Mouse (Mus musculus) forebrain, postnatal 0 days (tissue): ENCODE data around the gene Smco2. TPM values are rescaled to one million over a fixed set of nuclear protein-coding genes. Genes with fewer than 3 reads are reported as not detected.

Experiments
- ATAC-seq: fragments of 200-750 bp; cut with Nextera tagmentation; 2 replicates; pipeline ENCODE4 v1.8.0; 2017; ENCODE audit warnings: mild to moderate bottlenecking, moderate library complexity
- DNase-seq: peaks from one replicate; pipeline ENCODE4 v3.0.0-alpha.2; 2015
- H3K27ac ChIP-seq: fragments of 300-500 bp; sonication (generic); 2 replicates; pipeline ENCODE4 v1.5.1; 2014; ENCODE audit warnings: low read depth, mild to moderate bottlenecking, antibody characterized with exemption, low read length, moderate library complexity, mixed read lengths
- H3K27me3 ChIP-seq: fragments of 300-500 bp; sonication (generic); 2 replicates; pipeline ENCODE4 v1.6.1; 2014; ENCODE audit warnings: mild to moderate bottlenecking, low read length, mixed read lengths; ENCODE audit not compliant: insufficient read depth
- H3K36me3 ChIP-seq: fragments of 300-500 bp; sonication (generic); 2 replicates; pipeline ENCODE4 v1.6.1; 2014; ENCODE audit warnings: mild to moderate bottlenecking, moderate library complexity; ENCODE audit not compliant: insufficient read depth
- H3K4me1 ChIP-seq: fragments of 300-500 bp; sonication (generic); 2 replicates; pipeline ENCODE4 v1.6.1; 2014; ENCODE audit warnings: antibody characterized with exemption; ENCODE audit not compliant: insufficient read depth
- H3K4me2 ChIP-seq: fragments of 300-500 bp; sonication (generic); 2 replicates; pipeline ENCODE4 v1.6.1; 2014; ENCODE audit warnings: low read depth, mild to moderate bottlenecking, moderate library complexity
- H3K4me3 ChIP-seq: fragments of 300-500 bp; sonication (generic); 2 replicates; pipeline ENCODE4 v1.5.1; 2014; ENCODE audit warnings: low read depth, low read length, mixed read lengths
- H3K9ac ChIP-seq: fragments of 300-500 bp; sonication (generic); 2 replicates; pipeline ENCODE4 v1.6.1; 2014; ENCODE audit warnings: mild to moderate bottlenecking
- H3K9me3 ChIP-seq: fragments of 300-500 bp; sonication (generic); 2 replicates; pipeline ENCODE4 v1.6.1; 2016; ENCODE audit warnings: low read length
- CTCF ChIP-seq: sonication (generic); IDR thresholded peaks from 2 replicates; pipeline ENCODE4 v1.5.1; 2016; ENCODE audit warnings: antibody characterized with exemption, control low read depth, low read depth
- WGBS: fragments of 180-500 bp; shearing (Covaris S2); extraction: QIAGEN DNeasy Blood & Tissue Kit; methylation state at CpG from one replicate; pipeline ENCODE4 v1.1.7; 2014; 5-methylcytosine and 5-hydroxymethylcytosine counted together
- polyA plus RNA-seq: library from polyadenylated mRNA; unstranded; fragments of >200 nt; fragmentation: Nextera tagmentation; extraction: Ambion mirVana; gene quantifications from 2 replicates; pipeline ENCODE4 v1.2.1, GENCODE M21; 2015
- total RNA-seq: library from RNA; depleted of rRNA; stranded (reverse); fragments of >200 nt; gene quantifications from 2 replicates; pipeline ENCODE4 v1.2.3, GENCODE M21; 2014

Gene Smco2
- total and polyA plus RNA-seq, 2 experiments from 2014 or later, result not detected

- no peaks in the 10 kb centered on the region for H3K9me3 ChIP-seq
- no peaks in the 10 kb centered on the region for H3K27me3 ChIP-seq
- H3K9ac ChIP-seq, result no peak overlapping the region
- H3K4me2 ChIP-seq, result no peak overlapping the region
- no peak overlapping the region for H3K27ac ChIP-seq
- H3K4me3 ChIP-seq, result no peak overlapping the region
- 59% methylated on average over 2 of the region's 2 CpGs for WGBS
- ATAC-seq (no peak), DNase-seq (no peak)
- no peaks in the 10 kb centered on the region for H3K36me3 ChIP-seq
- no peaks in the 10 kb centered on the region for H3K4me1 ChIP-seq
- TF ChIP-seq CTCF, result no peak
Observed at GRCm38 (mm10) chr6:146908801-146909200, 58.9 kb downstream of the Smco2 start.

DNA sequence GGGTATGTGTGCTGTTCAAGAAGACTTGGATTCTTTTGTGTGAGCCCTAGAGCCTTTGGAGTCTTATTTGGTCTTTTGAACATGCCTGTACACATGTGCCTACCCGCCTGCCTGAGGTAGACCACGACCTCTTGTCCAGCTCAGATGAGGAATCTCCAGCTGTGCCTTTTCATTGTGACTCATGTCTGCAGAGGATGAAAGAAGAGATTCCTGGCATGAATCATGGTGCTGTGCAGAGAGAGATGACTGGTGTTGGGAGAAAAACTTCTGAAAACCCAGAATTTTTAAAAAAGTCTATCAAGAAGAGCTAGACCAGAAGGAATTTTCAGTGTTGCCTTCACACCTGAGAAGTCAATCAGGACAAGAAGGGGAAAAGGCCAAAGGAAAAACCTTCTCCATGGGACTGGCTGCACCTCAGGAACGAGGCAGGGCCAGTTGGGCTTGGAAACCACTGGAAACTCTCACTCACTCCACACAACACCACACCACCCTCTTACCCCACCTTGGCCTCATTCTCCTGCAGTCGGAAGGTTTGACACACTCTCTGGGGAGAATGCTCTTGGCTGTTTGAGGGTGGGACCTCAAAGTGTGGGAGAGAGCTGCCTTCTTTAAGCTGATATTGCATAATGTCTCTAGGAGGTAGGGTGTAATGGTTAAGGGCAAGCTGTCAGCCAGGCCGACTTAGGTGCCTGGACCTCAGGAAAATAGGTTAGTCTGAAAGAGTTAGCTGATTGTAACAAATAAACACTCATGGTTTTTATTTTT, 60.0 kb downstream of the Smco2 start:
- Histone ChIP-seq H3K27ac (0 out of 2 replicates have a peak overlapping the region, but pooled peaks have one; percentile 11), H3K4me3 (no peak overlapping the region), H3K27me3 (no peaks in the 10 kb centered on the region), H3K4me2 (no peak overlapping the region), H3K4me1 (no peaks in the 10 kb centered on the region), H3K36me3 (no peaks in the 10 kb centered on the region), H3K9ac (no peak overlapping the region), H3K9me3 (no peaks in the 10 kb centered on the region)
- no peak for TF ChIP-seq CTCF
- no peak for DNase-seq
- 0 out of 2 replicates have a peak, but pooled peaks have one; percentile 16 for ATAC-seq
- WGBS, result 85% methylated on average over 5 of the region's 5 CpGs

DNA sequence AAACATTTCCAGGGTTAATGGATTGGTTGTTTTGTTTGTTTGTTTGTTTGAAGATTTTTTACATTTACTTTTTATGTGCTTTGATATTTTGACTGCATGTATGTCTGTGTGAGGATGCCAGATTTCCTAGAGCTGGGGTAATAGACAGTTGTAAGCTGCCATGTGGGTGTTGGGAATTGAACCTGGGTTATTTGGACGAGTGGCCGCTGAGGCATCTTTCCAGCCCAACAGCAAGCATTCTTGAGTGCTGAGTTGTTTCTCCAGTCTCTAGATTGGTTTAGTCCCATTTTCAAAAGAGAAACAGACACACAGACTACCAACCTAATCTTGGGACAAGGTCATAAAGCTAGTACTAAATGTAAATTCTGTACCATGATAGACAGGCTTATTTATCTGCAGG, 60.9 kb downstream of the Smco2 start:
- Histone ChIP-seq H3K4me2 (no peak overlapping the region), H3K4me1 (no peaks in the 10 kb centered on the region), H3K27me3 (no peaks in the 10 kb centered on the region), H3K27ac (no peak overlapping the region), H3K36me3 (no peaks in the 10 kb centered on the region), H3K9me3 (no peaks in the 10 kb centered on the region), H3K9ac (no peak overlapping the region), H3K4me3 (no peak overlapping the region)
- WGBS, result 96% methylated on average over 2 of the region's 2 CpGs
- no peak for TF ChIP-seq CTCF
- ATAC-seq (no peak), DNase-seq (no peak)

DNA sequence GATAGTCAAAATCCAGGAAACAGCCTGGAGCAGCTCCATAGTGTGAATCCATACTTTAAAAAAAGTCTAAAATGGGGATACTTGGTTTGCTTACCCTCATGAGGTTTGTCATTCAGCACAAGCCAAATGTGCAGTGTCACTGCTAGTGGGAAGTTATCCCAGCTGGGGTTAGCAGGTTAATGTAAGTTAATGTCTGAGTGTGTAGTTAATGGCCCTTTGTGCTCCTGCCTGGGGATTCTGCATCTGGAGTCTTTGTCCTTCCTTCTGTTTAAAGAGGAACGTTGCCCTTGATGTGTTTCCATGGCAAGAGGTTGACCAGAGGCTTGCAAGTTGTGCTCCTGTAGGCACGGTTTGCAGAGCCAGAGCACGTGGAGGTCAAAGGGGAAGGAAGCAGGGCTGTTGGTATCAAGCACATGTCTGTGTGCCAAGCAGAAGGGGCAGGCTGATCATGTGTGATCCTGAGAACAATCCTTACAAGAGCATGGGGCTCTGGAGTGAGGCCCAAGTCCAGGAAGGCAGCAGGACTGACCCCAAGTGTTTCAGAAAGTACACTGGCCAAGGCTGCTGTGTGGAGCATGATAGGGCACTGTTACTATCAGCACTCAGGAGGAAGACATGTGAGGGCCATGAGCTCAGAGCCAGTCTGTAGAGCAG, 63.1 kb downstream of the Smco2 start:
- DNase-seq (no peak), ATAC-seq (no peak)
- H3K4me2 ChIP-seq, result no peak overlapping the region
- H3K9ac ChIP-seq, result no peak overlapping the region
- no peak overlapping the region for H3K27ac ChIP-seq
- WGBS, result 38% methylated on average over 3 of the region's 3 CpGs
- no peaks in the 10 kb centered on the region for H3K4me1 ChIP-seq
- no peak overlapping the region for H3K4me3 ChIP-seq
- H3K9me3 ChIP-seq, result no peaks in the 10 kb centered on the region
- TF ChIP-seq CTCF, result no peak
- H3K36me3 ChIP-seq, result no peaks in the 10 kb centered on the region
- no peaks in the 10 kb centered on the region for H3K27me3 ChIP-seq

GRCm38 (mm10) chr6:146913489-146914198, 63.7 kb downstream of the Smco2 start:
- H3K4me3 ChIP-seq, result no peak overlapping the region
- ATAC-seq (no peak), DNase-seq (no peak)
- H3K4me1 ChIP-seq, result no peaks in the 10 kb centered on the region
- H3K36me3 ChIP-seq, result no peaks in the 10 kb centered on the region
- 68% methylated on average over 4 of the region's 4 CpGs for WGBS
- H3K9me3 ChIP-seq, result no peaks in the 10 kb centered on the region
- no peak overlapping the region for H3K4me2 ChIP-seq
- no peak for TF ChIP-seq CTCF
- H3K27me3 ChIP-seq, result no peaks in the 10 kb centered on the region
- no peak overlapping the region for H3K27ac ChIP-seq
- no peak overlapping the region for H3K9ac ChIP-seq

GRCm38 (mm10) chr6:146915808-146916207, 65.9 kb downstream of the Smco2 start:
- WGBS, result 45% methylated on average over 1 of the region's 1 CpGs
- Histone ChIP-seq H3K27me3 (no peaks in the 10 kb centered on the region), H3K9me3 (no peaks in the 10 kb centered on the region), H3K4me2 (no peak overlapping the region), H3K27ac (no peak overlapping the region), H3K9ac (no peak overlapping the region), H3K4me1 (no peaks in the 10 kb centered on the region), H3K4me3 (no peak overlapping the region), H3K36me3 (no peaks in the 10 kb centered on the region)
- peak; percentile 3 for DNase-seq
- no peak for ATAC-seq
- TF ChIP-seq CTCF, result no peak

DNA sequence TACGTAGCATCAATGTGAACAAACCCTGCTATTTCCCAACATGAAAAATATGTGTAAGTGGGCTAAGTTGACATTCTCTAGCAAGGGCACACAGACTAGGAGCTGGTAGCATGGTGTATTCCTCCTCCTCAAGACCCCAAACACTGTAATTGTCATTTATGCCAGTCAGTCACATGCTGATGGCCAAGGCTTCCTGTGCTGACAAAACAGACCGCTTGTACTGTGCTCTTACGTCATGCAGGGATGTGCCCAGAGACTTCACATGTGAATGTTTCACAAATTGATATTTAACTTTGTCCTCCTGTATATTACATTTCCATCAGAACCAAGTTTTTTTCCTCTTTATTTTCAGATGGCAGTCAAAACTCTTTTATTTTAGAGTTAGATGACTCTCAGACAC, 67.5 kb downstream of the Smco2 start:
- Histone ChIP-seq H3K4me2 (no peak overlapping the region), H3K4me3 (no peak overlapping the region), H3K4me1 (no peaks in the 10 kb centered on the region), H3K27me3 (no peaks in the 10 kb centered on the region), H3K36me3 (no peaks in the 10 kb centered on the region), H3K27ac (no peak overlapping the region), H3K9me3 (no peaks in the 10 kb centered on the region), H3K9ac (no peak overlapping the region)
- DNase-seq, result no peak
- no peak for ATAC-seq
- 73% methylated on average over 3 of the region's 3 CpGs for WGBS
- no peak for TF ChIP-seq CTCF
